Mouse (Mus musculus): Measurements from ENCODE around the gene Fbrsl1.
A peak's percentile ranks its signal among the peaks of the same experiment; 100 is the strongest.

The Fbrsl1 gene

GRCm38 (mm10) chr5:110363822-110364545 lies 84.3 kb downstream of the Fbrsl1 start:
- no peak for DNase-seq (ENCODE audit: low read depth, low spot score)

GRCm38 (mm10) chr5:110363179-110363821 lies 85.0 kb downstream of the Fbrsl1 start:
- DNase-seq (ENCODE audit: low read depth, low spot score), result peak; percentile 54

GRCm38 (mm10) chr5:110362813-110363178 lies 85.5 kb downstream of the Fbrsl1 start:
- no peak for DNase-seq (ENCODE audit: low read depth, low spot score)

- no peak for DNase-seq (ENCODE audit: low read depth, low spot score)
These were observed 86.8 kb downstream of the Fbrsl1 start for GRCm38 (mm10) chr5:110361465-110361864.

- peak; percentile 66 for DNase-seq (ENCODE audit: low read depth, low spot score)
These were observed 90.6 kb downstream of the Fbrsl1 start for GRCm38 (mm10) chr5:110357531-110358179.

GRCm38 (mm10) chr5:110354716-110355115 lies 93.6 kb downstream of the Fbrsl1 start:
- DNase-seq (ENCODE audit: low read depth, low spot score), result peak; percentile 55

GRCm38 (mm10) chr5:110347006-110347405 lies 101.3 kb downstream of the Fbrsl1 start:
- no peak for DNase-seq (ENCODE audit: low read depth, low spot score)

GRCm38 (mm10) chr5:110345553-110345952 lies 102.8 kb downstream of the Fbrsl1 start:
- no peak for DNase-seq (ENCODE audit: low read depth, low spot score)

GRCm38 (mm10) chr5:110344524-110344923 lies 103.8 kb downstream of the Fbrsl1 start, which contains the start of gene Lrcol1:
Gene Lrcol1, plus strand, starts transcription at chr5:110344730.
- no peak for DNase-seq (ENCODE audit: low read depth, low spot score)

- DNase-seq (ENCODE audit: low read depth, low spot score), result peak; percentile 45
These were observed 105.5 kb downstream of the Fbrsl1 start, which contains the start of gene P2rx2 for GRCm38 (mm10) chr5:110342648-110343284. Gene P2rx2, minus strand, starts transcription at chr5:110343212.

GRCm38 (mm10) chr5:110338792-110339191 lies 109.5 kb downstream of the Fbrsl1 start:
- DNase-seq (ENCODE audit: low read depth, low spot score), result no peak

GRCm38 (mm10) chr5:110330508-110330907 lies 117.8 kb downstream of the Fbrsl1 start:
- no peak for DNase-seq (ENCODE audit: low read depth, low spot score)

GRCm38 (mm10) chr5:110313127-110313526 lies 135.2 kb downstream of the Fbrsl1 start:
- DNase-seq (ENCODE audit: low read depth, low spot score), result no peak

Measured in WW6 (cell line).